Mouse (Mus musculus): ENCODE measurements at regions not wholly inside any gene's neighbourhood (a gene's known extent, or its start where the extent isn't known, plus 50 kb on each side); places are given as distances from the start of the nearest gene placed in this dataset.

GRCm38 (mm10) chr8:116452806-116453205, 52.0 kb upstream of the Dynlrb2 start:
- Histone ChIP-seq H3K27me3 (replicated peaks; ENCODE audit: control insufficient read depth, insufficient read depth, low read length) (no peaks in the 10 kb centered on the region), H3K9ac (ENCODE audit: low read depth, low read length) (no peak overlapping the region), H3K9me3 (ENCODE audit: control insufficient read depth, low read length) (no peaks in the 10 kb centered on the region), H3K36me3 (ENCODE audit: control insufficient read depth, insufficient read depth, low read length) (no peaks in the 10 kb centered on the region), H3K27ac (ENCODE audit: low read depth, low read length) (no peak overlapping the region), H3K4me1 (ENCODE audit: control insufficient read depth, insufficient read depth, low read depth, low read length) (no peaks in the 10 kb centered on the region), H3K4me3 (ENCODE audit: low read length) (no peak overlapping the region), H3K4me2 (ENCODE audit: low read length) (no peak overlapping the region)
- 76% methylated on average over 3 of the region's 3 CpGs for WGBS
- ATAC-seq, result no peak

GRCm38 (mm10) chr8:116451397-116451796, 53.4 kb upstream of the Dynlrb2 start:
- Histone ChIP-seq H3K9me3 (ENCODE audit: control insufficient read depth, low read length) (no peaks in the 10 kb centered on the region), H3K27me3 (replicated peaks; ENCODE audit: control insufficient read depth, insufficient read depth, low read length) (no peaks in the 10 kb centered on the region), H3K4me1 (ENCODE audit: control insufficient read depth, insufficient read depth, low read depth, low read length) (no peaks in the 10 kb centered on the region), H3K9ac (ENCODE audit: low read depth, low read length) (no peak overlapping the region), H3K27ac (ENCODE audit: low read depth, low read length) (no peak overlapping the region), H3K4me2 (ENCODE audit: low read length) (no peak overlapping the region), H3K4me3 (ENCODE audit: low read length) (no peak overlapping the region), H3K36me3 (ENCODE audit: control insufficient read depth, insufficient read depth, low read length) (no peaks in the 10 kb centered on the region)
- no peak for ATAC-seq
- 48% methylated on average over 3 of the region's 3 CpGs for WGBS

- H3K27ac ChIP-seq (ENCODE audit: low read depth, low read length), result no peak overlapping the region
- H3K4me1 ChIP-seq (ENCODE audit: control insufficient read depth, insufficient read depth, low read depth, low read length), result no peaks in the 10 kb centered on the region
- H3K4me2 ChIP-seq (ENCODE audit: low read length), result no peak overlapping the region
- ATAC-seq, result no peak
- H3K27me3 ChIP-seq (replicated peaks; ENCODE audit: control insufficient read depth, insufficient read depth, low read length), result no peaks in the 10 kb centered on the region
- H3K9me3 ChIP-seq (ENCODE audit: control insufficient read depth, low read length), result peaks cover 2% of the 10 kb centered on the region
- H3K36me3 ChIP-seq (ENCODE audit: control insufficient read depth, insufficient read depth, low read length), result no peaks in the 10 kb centered on the region
- H3K9ac ChIP-seq (ENCODE audit: low read depth, low read length), result no peak overlapping the region
- WGBS, result 89% methylated on average over 2 of the region's 2 CpGs
- no peak overlapping the region for H3K4me3 ChIP-seq (ENCODE audit: low read length)
Measured at GRCm38 (mm10) chr8:116447452-116447851, 57.3 kb upstream of the Dynlrb2 start.

GRCm38 (mm10) chr8:116442827-116443226, 61.9 kb upstream of the Dynlrb2 start:
- Histone ChIP-seq H3K9ac (ENCODE audit: low read depth, low read length) (no peak overlapping the region), H3K4me3 (ENCODE audit: low read length) (no peak overlapping the region), H3K27ac (ENCODE audit: low read depth, low read length) (no peak overlapping the region), H3K36me3 (ENCODE audit: control insufficient read depth, insufficient read depth, low read length) (no peaks in the 10 kb centered on the region), H3K9me3 (ENCODE audit: control insufficient read depth, low read length) (peaks cover 2% of the 10 kb centered on the region), H3K4me1 (ENCODE audit: control insufficient read depth, insufficient read depth, low read depth, low read length) (no peaks in the 10 kb centered on the region), H3K4me2 (ENCODE audit: low read length) (no peak overlapping the region), H3K27me3 (replicated peaks; ENCODE audit: control insufficient read depth, insufficient read depth, low read length) (no peaks in the 10 kb centered on the region)
- WGBS, result 55% methylated on average over 2 of the region's 2 CpGs
- no peak for ATAC-seq

GRCm38 (mm10) chr8:116438895-116439294, 65.9 kb upstream of the Dynlrb2 start:
- H3K27me3 ChIP-seq (replicated peaks; ENCODE audit: control insufficient read depth, insufficient read depth, low read length), result no peaks in the 10 kb centered on the region; the same call in none of the 2 replicates
- H3K9me3 ChIP-seq (ENCODE audit: control insufficient read depth, low read length), result no peaks in the 10 kb centered on the region
- H3K9ac ChIP-seq (ENCODE audit: low read depth, low read length), result no peak overlapping the region
- no peaks in the 10 kb centered on the region for H3K4me1 ChIP-seq (ENCODE audit: control insufficient read depth, insufficient read depth, low read depth, low read length)
- no peaks in the 10 kb centered on the region for H3K36me3 ChIP-seq (ENCODE audit: control insufficient read depth, insufficient read depth, low read length)
- H3K4me3 ChIP-seq (ENCODE audit: low read length), result no peak overlapping the region
- no peak overlapping the region for H3K4me2 ChIP-seq (ENCODE audit: low read length)
- H3K27ac ChIP-seq (ENCODE audit: low read depth, low read length), result no peak overlapping the region
- 11% methylated on average over 7 of the region's 7 CpGs for WGBS
- peak; percentile 52; the same call in 1 of the 2 replicates for ATAC-seq

- Histone ChIP-seq H3K9me3 (ENCODE audit: control insufficient read depth, low read length) (no peaks in the 10 kb centered on the region), H3K4me1 (ENCODE audit: control insufficient read depth, insufficient read depth, low read depth, low read length) (no peaks in the 10 kb centered on the region), H3K27me3 (replicated peaks; ENCODE audit: control insufficient read depth, insufficient read depth, low read length) (no peaks in the 10 kb centered on the region; the same call in none of the 2 replicates), H3K4me2 (ENCODE audit: low read length) (no peak overlapping the region), H3K9ac (ENCODE audit: low read depth, low read length) (no peak overlapping the region), H3K36me3 (ENCODE audit: control insufficient read depth, insufficient read depth, low read length) (no peaks in the 10 kb centered on the region), H3K27ac (ENCODE audit: low read depth, low read length) (no peak overlapping the region), H3K4me3 (ENCODE audit: low read length) (no peak overlapping the region)
- ATAC-seq, result no peak
- 43% methylated on average over 15 of the region's 15 CpGs for WGBS
Measured at GRCm38 (mm10) chr8:116435268-116435980, 69.3 kb upstream of the Dynlrb2 start.

GRCm38 (mm10) chr8:116430051-116430450, 74.7 kb upstream of the Dynlrb2 start:
- Histone ChIP-seq H3K9me3 (ENCODE audit: control insufficient read depth, low read length) (no peaks in the 10 kb centered on the region), H3K9ac (ENCODE audit: low read depth, low read length) (no peak overlapping the region), H3K4me2 (ENCODE audit: low read length) (no peak overlapping the region), H3K27ac (ENCODE audit: low read depth, low read length) (no peak overlapping the region), H3K27me3 (replicated peaks; ENCODE audit: control insufficient read depth, insufficient read depth, low read length) (no peaks in the 10 kb centered on the region; the same call in 1 of the 2 replicates), H3K4me1 (ENCODE audit: control insufficient read depth, insufficient read depth, low read depth, low read length) (no peaks in the 10 kb centered on the region), H3K36me3 (ENCODE audit: control insufficient read depth, insufficient read depth, low read length) (no peaks in the 10 kb centered on the region), H3K4me3 (ENCODE audit: low read length) (no peak overlapping the region)
- 71% methylated on average over 5 of the region's 5 CpGs for WGBS
- ATAC-seq, result no peak

- ATAC-seq, result no peak
- Histone ChIP-seq H3K36me3 (ENCODE audit: control insufficient read depth, insufficient read depth, low read length) (no peaks in the 10 kb centered on the region), H3K27ac (ENCODE audit: low read depth, low read length) (no peak overlapping the region), H3K9ac (ENCODE audit: low read depth, low read length) (no peak overlapping the region), H3K9me3 (ENCODE audit: control insufficient read depth, low read length) (no peaks in the 10 kb centered on the region), H3K27me3 (replicated peaks; ENCODE audit: control insufficient read depth, insufficient read depth, low read length) (no peaks in the 10 kb centered on the region; the same call in 1 of the 2 replicates), H3K4me3 (ENCODE audit: low read length) (no peak overlapping the region), H3K4me1 (ENCODE audit: control insufficient read depth, insufficient read depth, low read depth, low read length) (no peaks in the 10 kb centered on the region), H3K4me2 (ENCODE audit: low read length) (no peak overlapping the region)
- 70% methylated on average over 6 of the region's 6 CpGs for WGBS
Measured at GRCm38 (mm10) chr8:116429649-116430048, 75.1 kb upstream of the Dynlrb2 start.

- no peak overlapping the region for H3K27ac ChIP-seq (ENCODE audit: low read depth, low read length)
- no peak for ATAC-seq
Measured at GRCm38 (mm10) chr8:116422826-116423225, 81.9 kb upstream of the Dynlrb2 start.

More at GRCm38 (mm10) chr8:116422826-116423225, 81.9 kb upstream of the Dynlrb2 start:
- Histone ChIP-seq H3K4me2 (ENCODE audit: low read length) (no peak overlapping the region), H3K9ac (ENCODE audit: low read depth, low read length) (no peak overlapping the region), H3K9me3 (ENCODE audit: control insufficient read depth, low read length) (no peaks in the 10 kb centered on the region), H3K36me3 (ENCODE audit: control insufficient read depth, insufficient read depth, low read length) (no peaks in the 10 kb centered on the region), H3K4me3 (ENCODE audit: low read length) (no peak overlapping the region), H3K4me1 (ENCODE audit: control insufficient read depth, insufficient read depth, low read depth, low read length) (no peaks in the 10 kb centered on the region), H3K27me3 (replicated peaks; ENCODE audit: control insufficient read depth, insufficient read depth, low read length) (no peaks in the 10 kb centered on the region)
- 75% methylated on average over 6 of the region's 6 CpGs for WGBS

All from hindbrain, embryonic 16.5 days (tissue).